Mouse (Mus musculus): ENCODE data around the gene Wbp1l. TPM values are rescaled to one million over a fixed set of nuclear protein-coding genes. Genes with fewer than 3 reads are reported as not detected.

Wbp1l gene
- polyA plus RNA-seq, 1 experiment, result 293 TPM

DNA sequence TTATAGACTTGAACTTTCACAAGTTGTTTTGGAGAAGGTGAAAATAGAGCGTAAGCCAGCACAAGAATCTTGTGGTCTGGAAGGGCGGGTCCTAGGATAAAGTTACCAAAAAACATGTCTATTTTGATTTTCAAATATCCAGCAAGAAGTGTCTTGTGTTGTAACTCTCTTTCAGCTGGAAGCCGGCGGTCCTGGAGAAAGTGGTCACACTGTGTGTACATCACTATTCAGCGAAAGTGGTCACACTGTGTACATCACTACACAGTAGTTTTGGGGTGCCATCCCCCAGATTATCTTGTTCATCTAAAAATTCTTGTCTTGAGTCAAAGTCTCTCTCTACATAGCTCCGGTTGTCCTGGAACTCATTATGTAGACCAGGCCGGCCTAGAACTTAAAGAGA is 9.3 kb downstream of the Wbp1l start:
- TF ChIP-seq POLR2A (IDR thresholded peaks at IDR 0.05; ENCODE audit: insufficient read depth, low read depth, low read length) (no peak), CTCF (IDR thresholded peaks at IDR 0.05; ENCODE audit: insufficient read depth, low read depth, low read length) (no peak)
- Histone ChIP-seq H3K27ac (ENCODE audit: insufficient read depth, low read depth, low read length) (no peak overlapping the region), H3K4me1 (ENCODE audit: control insufficient read depth, insufficient read depth, low read length) (peaks cover 12% of the 10 kb centered on the region), H3K4me3 (ENCODE audit: insufficient read depth, low read depth, low read length) (no peak overlapping the region)
- WGBS, result 95% methylated on average over 7 of the region's 7 CpGs

DNA sequence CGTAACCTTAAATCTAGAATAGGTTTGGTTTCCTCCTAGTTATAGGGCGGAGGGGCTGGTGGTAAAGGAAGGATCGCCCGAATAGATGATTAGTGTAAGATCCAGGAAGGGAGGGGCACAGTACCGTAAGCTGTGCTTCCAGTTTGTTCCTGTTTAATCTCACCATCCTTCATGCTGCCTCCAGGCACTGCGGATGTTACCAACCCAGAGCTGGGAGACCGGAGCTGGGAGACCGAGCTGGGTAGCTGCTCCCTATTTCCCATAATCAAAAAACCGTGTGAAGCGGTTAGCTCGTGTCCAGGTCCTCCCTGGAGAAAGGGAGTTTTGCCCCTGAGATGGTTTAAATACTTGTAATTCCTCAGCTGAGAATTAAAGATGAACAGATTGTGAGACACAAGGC is 17.5 kb downstream of the Wbp1l start:
- Histone ChIP-seq H3K4me1 (ENCODE audit: control insufficient read depth, insufficient read depth, low read length) (peaks cover 31% of the 10 kb centered on the region), H3K4me3 (ENCODE audit: insufficient read depth, low read depth, low read length) (no peak overlapping the region), H3K27ac (ENCODE audit: insufficient read depth, low read depth, low read length) (no peak overlapping the region)
- WGBS, result 89% methylated on average over 11 of the region's 11 CpGs
- TF ChIP-seq POLR2A (IDR thresholded peaks at IDR 0.05; ENCODE audit: insufficient read depth, low read depth, low read length) (no peak), CTCF (IDR thresholded peaks at IDR 0.05; ENCODE audit: insufficient read depth, low read depth, low read length) (no peak)

DNA sequence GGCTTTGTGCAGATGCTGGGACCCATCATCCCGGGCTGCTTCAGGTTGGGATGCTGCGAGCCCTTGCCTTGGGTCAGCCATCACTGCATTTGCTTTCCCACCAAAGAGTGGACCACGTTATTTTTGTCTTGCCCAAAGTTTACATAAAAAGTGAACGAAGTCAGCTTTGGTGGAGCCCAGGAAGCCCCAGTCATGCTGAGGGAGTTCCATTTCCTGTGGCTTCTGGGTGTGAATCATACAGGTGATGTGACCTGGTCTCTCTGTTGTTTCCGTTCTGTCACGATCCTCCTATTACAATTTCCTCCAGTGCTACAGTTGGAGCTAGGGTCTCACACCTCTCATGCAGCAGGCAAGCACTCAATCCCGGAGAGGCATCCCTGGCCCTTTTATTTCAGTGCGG is 18.5 kb downstream of the Wbp1l start:
- H3K4me1 ChIP-seq (ENCODE audit: control insufficient read depth, insufficient read depth, low read length), result peaks cover 39% of the 10 kb centered on the region
- WGBS, result 92% methylated on average over 8 of the region's 8 CpGs
- H3K4me3 ChIP-seq (ENCODE audit: insufficient read depth, low read depth, low read length), result no peak overlapping the region
- no peak for TF ChIP-seq CTCF (IDR thresholded peaks at IDR 0.05; ENCODE audit: insufficient read depth, low read depth, low read length)
- no peak for TF ChIP-seq POLR2A (IDR thresholded peaks at IDR 0.05; ENCODE audit: insufficient read depth, low read depth, low read length)
- no peak overlapping the region for H3K27ac ChIP-seq (ENCODE audit: insufficient read depth, low read depth, low read length)

DNA sequence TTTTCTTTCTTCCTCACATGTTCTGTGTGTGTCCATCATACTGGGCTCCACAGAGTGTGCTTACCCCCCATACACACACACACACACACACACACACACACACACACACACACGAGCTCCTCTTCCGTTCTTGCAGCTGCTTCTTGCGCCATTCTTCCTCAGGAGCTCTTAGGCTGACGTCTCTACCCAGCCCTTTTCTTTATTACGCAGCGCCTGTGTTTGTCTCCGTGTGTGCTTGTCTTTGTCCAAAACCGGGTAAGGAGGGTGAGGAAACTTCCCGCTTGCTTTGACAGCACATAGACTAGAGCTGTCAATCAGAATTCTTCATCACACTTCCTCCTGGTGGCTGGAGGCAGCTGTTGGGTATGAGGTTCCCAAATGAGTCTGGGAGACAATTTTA is 19.4 kb downstream of the Wbp1l start:
- TF ChIP-seq POLR2A (IDR thresholded peaks at IDR 0.05; ENCODE audit: insufficient read depth, low read depth, low read length), result no peak
- TF ChIP-seq CTCF (IDR thresholded peaks at IDR 0.05; ENCODE audit: insufficient read depth, low read depth, low read length), result no peak
- 34% methylated on average over 9 of the region's 9 CpGs for WGBS
- Histone ChIP-seq H3K4me3 (ENCODE audit: insufficient read depth, low read depth, low read length) (no peak overlapping the region), H3K27ac (ENCODE audit: insufficient read depth, low read depth, low read length) (no peak overlapping the region), H3K4me1 (ENCODE audit: control insufficient read depth, insufficient read depth, low read length) (peaks cover 48% of the 10 kb centered on the region)

DNA sequence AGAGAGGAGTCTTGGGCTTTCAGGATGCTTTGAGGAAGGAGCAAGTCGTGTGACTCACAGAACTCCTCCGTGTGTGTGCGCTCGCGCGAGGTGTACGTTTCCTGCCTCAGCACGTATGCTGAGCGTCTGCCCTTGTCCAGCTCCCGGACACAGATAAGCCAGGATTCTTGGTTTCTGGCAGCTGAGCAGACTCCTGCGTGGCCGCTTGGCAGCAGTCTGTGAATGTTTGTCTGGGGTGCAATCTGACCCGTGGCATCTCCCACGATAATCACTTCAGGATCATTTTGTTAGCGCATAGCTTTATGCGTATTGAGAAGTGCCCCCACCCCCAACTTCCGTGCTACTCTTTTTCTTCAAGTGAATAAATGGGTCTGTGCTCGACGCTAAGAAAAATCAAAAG is 20.1 kb downstream of the Wbp1l start:
- TF ChIP-seq POLR2A (IDR thresholded peaks at IDR 0.05; ENCODE audit: insufficient read depth, low read depth, low read length), result no peak
- TF ChIP-seq CTCF (IDR thresholded peaks at IDR 0.05; ENCODE audit: insufficient read depth, low read depth, low read length), result no peak
- no peak overlapping the region for H3K27ac ChIP-seq (ENCODE audit: insufficient read depth, low read depth, low read length)
- peaks cover 55% of the 10 kb centered on the region for H3K4me1 ChIP-seq (ENCODE audit: control insufficient read depth, insufficient read depth, low read length)
- WGBS, result 59% methylated on average over 19 of the region's 19 CpGs
- no peak overlapping the region for H3K4me3 ChIP-seq (ENCODE audit: insufficient read depth, low read depth, low read length)

DNA sequence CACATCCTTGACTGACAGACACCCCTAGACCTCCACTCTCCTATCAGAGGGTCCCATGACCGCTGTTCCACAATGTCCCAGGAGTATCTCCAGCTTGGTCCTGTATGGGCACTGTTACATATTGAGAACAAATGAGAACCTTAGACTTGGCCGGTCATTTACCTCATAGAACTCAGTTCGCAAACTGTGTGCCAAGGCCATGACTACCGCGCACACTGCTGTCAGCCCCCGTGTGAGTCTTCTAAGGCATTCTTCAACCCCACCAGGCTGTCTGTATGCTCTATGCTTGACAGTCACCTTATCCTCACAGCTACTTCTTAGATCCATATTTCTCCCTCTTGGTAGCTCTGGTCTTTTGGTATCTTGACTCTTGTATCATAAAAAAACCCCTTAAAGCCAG is 20.6 kb downstream of the Wbp1l start:
- Histone ChIP-seq H3K27ac (ENCODE audit: insufficient read depth, low read depth, low read length) (no peak overlapping the region), H3K4me1 (ENCODE audit: control insufficient read depth, insufficient read depth, low read length) (peaks cover 60% of the 10 kb centered on the region), H3K4me3 (ENCODE audit: insufficient read depth, low read depth, low read length) (no peak overlapping the region)
- WGBS, result 95% methylated on average over 6 of the region's 6 CpGs
- TF ChIP-seq CTCF (IDR thresholded peaks at IDR 0.05; ENCODE audit: insufficient read depth, low read depth, low read length) (no peak), POLR2A (IDR thresholded peaks at IDR 0.05; ENCODE audit: insufficient read depth, low read depth, low read length) (no peak)

DNA sequence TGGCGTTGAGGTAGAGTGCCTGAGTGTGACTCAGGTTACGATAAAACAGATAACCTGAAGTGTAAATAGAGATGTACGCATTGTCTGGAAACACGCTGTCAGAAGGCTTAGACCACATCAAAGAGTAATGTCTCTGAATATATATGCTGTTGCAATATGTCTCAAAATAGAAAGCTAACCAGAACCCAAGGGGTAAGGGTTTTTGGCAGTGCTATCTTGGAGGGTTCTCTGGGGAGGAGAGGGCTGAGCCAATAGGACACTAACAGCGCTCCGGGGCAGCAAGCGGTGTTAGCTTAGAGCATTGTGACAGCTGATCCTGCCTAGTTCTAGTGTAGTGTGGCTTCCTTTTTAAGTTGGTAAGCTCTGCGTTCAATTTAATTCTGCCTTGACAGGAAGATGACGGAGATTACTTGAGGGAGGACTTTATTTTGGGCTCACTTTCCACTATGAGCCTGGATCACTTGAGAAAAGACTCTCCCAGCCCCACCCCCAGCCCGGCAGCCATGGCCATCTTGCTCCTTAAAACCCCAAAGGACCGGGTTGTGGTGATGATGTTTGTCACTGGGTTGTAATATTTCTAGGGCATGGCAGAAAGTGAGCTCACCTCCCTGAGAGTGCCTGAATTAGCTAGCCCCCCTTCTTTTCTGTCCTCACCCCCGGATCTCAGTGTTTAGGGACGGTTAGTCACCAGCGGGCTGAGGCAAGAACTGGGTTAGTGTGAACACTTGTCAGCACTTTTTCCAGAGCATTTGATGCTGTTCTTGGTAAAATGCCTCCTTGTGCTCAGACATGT is 21.3 kb downstream of the Wbp1l start:
- TF ChIP-seq CTCF (IDR thresholded peaks at IDR 0.05; ENCODE audit: insufficient read depth, low read depth, low read length) (no peak), POLR2A (IDR thresholded peaks at IDR 0.05; ENCODE audit: insufficient read depth, low read depth, low read length) (no peak)
- Histone ChIP-seq H3K4me3 (ENCODE audit: insufficient read depth, low read depth, low read length) (no peak overlapping the region), H3K4me1 (ENCODE audit: control insufficient read depth, insufficient read depth, low read length) (peaks cover 65% of the 10 kb centered on the region), H3K27ac (ENCODE audit: insufficient read depth, low read depth, low read length) (peak overlapping the region; percentile 66)
- WGBS, result 50% methylated on average over 14 of the region's 14 CpGs

DNA sequence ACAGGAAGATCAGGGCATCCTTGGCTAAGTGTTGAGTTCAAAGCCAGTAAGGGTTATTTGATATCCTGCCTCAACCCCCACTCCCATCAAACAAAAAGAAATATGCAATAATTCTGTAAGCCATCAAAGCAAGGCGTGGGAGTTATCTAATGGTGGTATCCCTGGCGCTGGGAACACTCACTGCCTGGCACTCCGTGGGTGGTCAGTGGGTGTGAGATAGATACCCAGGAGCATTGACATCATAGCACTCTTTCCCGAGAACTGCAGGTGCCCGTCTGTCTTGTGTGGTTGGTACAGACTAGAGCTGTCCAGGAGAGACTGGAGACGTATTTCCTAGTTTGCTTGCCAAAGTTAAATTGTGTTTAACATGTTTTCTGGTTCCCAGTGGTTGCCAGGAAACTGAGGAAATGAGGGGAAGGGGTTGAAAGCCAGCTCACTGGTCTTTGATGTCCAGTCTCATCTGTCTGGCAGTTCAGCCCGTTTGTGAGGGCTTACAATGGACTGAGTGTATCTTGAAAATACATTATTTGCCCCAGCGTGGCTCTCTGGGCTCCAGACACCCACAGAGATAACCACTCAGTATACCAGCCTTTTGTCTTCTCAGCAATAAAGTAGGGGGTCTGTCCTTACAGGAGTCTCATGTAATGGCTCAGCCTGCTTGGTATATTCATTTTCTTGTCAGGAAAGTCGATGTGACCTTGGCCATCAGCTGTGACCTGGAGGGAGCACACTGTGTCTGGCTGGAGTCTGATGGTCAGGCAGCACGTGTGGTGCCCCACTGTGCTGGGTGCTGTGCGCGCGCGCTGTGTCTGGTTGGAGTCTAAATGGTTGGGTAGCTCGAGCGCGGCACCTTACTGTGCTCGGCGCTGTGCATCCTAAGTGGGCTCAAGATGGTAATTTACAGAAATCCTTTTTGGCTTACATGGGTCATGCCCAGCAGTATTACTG is 22.6 kb downstream of the Wbp1l start:
- Histone ChIP-seq H3K27ac (ENCODE audit: insufficient read depth, low read depth, low read length) (peak overlapping the region; percentile 66), H3K4me3 (ENCODE audit: insufficient read depth, low read depth, low read length) (no peak overlapping the region), H3K4me1 (ENCODE audit: control insufficient read depth, insufficient read depth, low read length) (peaks cover 65% of the 10 kb centered on the region)
- WGBS, result 60% methylated on average over 19 of the region's 19 CpGs
- TF ChIP-seq CTCF (IDR thresholded peaks at IDR 0.05; ENCODE audit: insufficient read depth, low read depth, low read length) (no peak), POLR2A (IDR thresholded peaks at IDR 0.05; ENCODE audit: insufficient read depth, low read depth, low read length) (no peak)

DNA sequence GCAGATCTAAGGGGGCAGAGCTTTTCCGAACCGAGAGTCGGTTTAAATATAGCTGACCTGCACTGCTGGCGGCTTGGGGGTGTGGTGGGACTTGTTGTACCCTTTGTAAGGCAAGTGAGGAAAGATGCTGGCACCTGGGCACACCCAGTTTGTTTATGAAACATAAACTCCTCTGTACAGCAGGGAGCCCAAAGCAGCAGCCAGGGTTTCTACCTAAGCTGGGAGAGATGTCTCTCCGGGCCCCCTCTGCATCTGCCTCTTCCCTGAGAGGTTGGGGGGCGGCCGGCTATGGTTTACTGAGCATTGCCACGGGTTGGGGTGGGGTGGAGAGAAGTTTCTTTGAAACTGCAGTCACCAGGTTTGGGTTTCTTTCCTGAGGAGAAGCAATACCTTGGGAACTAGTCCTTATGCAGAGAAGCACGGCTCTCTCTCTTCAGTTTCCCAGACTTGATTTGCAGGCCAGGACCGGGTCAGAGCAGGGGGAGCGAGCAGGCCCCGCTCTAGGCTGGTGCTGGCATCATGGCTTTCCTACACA is 23.8 kb downstream of the Wbp1l start:
- H3K4me3 ChIP-seq (ENCODE audit: insufficient read depth, low read depth, low read length), result no peak overlapping the region
- H3K4me1 ChIP-seq (ENCODE audit: control insufficient read depth, insufficient read depth, low read length), result peaks cover 65% of the 10 kb centered on the region
- TF ChIP-seq POLR2A (IDR thresholded peaks at IDR 0.05; ENCODE audit: insufficient read depth, low read depth, low read length) (no peak), CTCF (IDR thresholded peaks at IDR 0.05; ENCODE audit: insufficient read depth, low read depth, low read length) (no peak)
- no peak overlapping the region for H3K27ac ChIP-seq (ENCODE audit: insufficient read depth, low read depth, low read length)
- WGBS, result 29% methylated on average over 12 of the region's 12 CpGs
